Mouse (Mus musculus): ENCODE data around the gene Appl2. TPM values are rescaled to one million over a fixed set of nuclear protein-coding genes. Genes with fewer than 3 reads are reported as not detected.
A peak's percentile ranks its signal among the peaks of the same experiment; 100 is the strongest.

Gene Appl2
- polyA plus RNA-seq, 1 experiment from 2014 or later = 40.8 TPM

DNA sequence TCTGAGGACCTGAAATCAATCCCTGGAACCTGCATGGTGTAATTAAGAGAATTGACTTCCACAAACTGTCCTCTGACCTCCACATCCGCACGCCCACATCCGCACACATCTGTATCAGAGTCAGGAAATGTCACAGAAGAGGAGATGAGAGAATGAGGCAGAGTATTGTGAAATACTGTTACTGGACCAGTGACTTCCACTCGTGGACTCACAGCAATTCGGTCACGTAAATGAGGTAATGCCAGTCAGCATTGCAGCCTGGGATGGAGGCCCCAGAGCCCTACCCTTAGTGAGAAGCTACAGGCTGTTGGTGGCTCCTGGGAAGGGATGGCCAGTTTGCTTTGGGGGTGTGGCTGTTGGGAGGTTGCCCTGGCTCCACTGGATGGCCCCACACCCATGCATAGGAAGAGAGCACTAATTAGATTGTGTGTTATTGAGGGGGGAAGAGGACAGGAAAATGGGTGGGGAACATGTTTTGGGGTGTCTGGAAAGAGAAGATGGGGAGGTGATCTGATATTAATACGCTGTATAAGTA is 2.1 kb downstream of the Appl2 start:
- Histone ChIP-seq H3K9me3 (replicated peaks) (no peaks in the 10 kb centered on the region), H3K4me2 (no peak overlapping the region), H3K9ac (replicated peaks) (no peak overlapping the region), H3K27me3 (replicated peaks) (no peaks in the 10 kb centered on the region), H3K4me1 (peaks cover 45% of the 10 kb centered on the region), H3K4me3 (replicated peaks) (no peak overlapping the region), H3K36me3 (no peaks in the 10 kb centered on the region), H3K27ac (replicated peaks) (no peak overlapping the region)
- no peak for ATAC-seq (ENCODE audit: low FRiP score)
- 92% methylated on average over 7 of the region's 7 CpGs for WGBS

- no peak overlapping the region; the same call in 1 of the 2 replicates for H3K27ac ChIP-seq (replicated peaks)
- H3K9ac ChIP-seq (replicated peaks) = no peak overlapping the region
- H3K4me2 ChIP-seq = no peak overlapping the region
- H3K9me3 ChIP-seq (replicated peaks) = no peaks in the 10 kb centered on the region
- H3K27me3 ChIP-seq (replicated peaks) = no peaks in the 10 kb centered on the region
- WGBS = 81% methylated on average over 3 of the region's 3 CpGs
- H3K36me3 ChIP-seq = 0 out of 2 replicates have a peak, but pooled peaks cover 3% of the 10 kb centered on the region
- H3K4me1 ChIP-seq = peaks cover 45% of the 10 kb centered on the region
- H3K4me3 ChIP-seq (replicated peaks) = no peak overlapping the region
- ATAC-seq (ENCODE audit: low FRiP score) = no peak
Measured at GRCm38 (mm10) chr10:83645716-83645990, 2.9 kb downstream of the Appl2 start.

- peak overlapping the region; percentile 24 for H3K4me2 ChIP-seq
- ATAC-seq (ENCODE audit: low FRiP score) = no peak
- H3K9me3 ChIP-seq (replicated peaks) = no peaks in the 10 kb centered on the region
- H3K27me3 ChIP-seq (replicated peaks) = no peaks in the 10 kb centered on the region
- no peak overlapping the region for H3K4me3 ChIP-seq (replicated peaks)
- peak overlapping the region; percentile 54 for H3K27ac ChIP-seq (replicated peaks)
- H3K4me1 ChIP-seq = peaks cover 45% of the 10 kb centered on the region
- H3K9ac ChIP-seq (replicated peaks) = no peak overlapping the region
- WGBS = 52% methylated on average over 16 of the region's 16 CpGs
- 0 out of 2 replicates have a peak, but pooled peaks cover 4% of the 10 kb centered on the region for H3K36me3 ChIP-seq
Measured at GRCm38 (mm10) chr10:83644865-83645715, 3.4 kb downstream of the Appl2 start.

- Histone ChIP-seq H3K9ac (replicated peaks) (no peak overlapping the region), H3K27me3 (replicated peaks) (no peaks in the 10 kb centered on the region), H3K4me2 (no peak overlapping the region), H3K9me3 (replicated peaks) (no peaks in the 10 kb centered on the region), H3K4me1 (peaks cover 43% of the 10 kb centered on the region), H3K27ac (replicated peaks) (no peak overlapping the region), H3K4me3 (replicated peaks) (no peak overlapping the region), H3K36me3 (peaks cover 4% of the 10 kb centered on the region; the same call in 1 of the 2 replicates)
- no peak for ATAC-seq (ENCODE audit: low FRiP score)
- WGBS = 82% methylated on average over 8 of the region's 8 CpGs
Measured at GRCm38 (mm10) chr10:83644167-83644566, 4.4 kb downstream of the Appl2 start.

DNA sequence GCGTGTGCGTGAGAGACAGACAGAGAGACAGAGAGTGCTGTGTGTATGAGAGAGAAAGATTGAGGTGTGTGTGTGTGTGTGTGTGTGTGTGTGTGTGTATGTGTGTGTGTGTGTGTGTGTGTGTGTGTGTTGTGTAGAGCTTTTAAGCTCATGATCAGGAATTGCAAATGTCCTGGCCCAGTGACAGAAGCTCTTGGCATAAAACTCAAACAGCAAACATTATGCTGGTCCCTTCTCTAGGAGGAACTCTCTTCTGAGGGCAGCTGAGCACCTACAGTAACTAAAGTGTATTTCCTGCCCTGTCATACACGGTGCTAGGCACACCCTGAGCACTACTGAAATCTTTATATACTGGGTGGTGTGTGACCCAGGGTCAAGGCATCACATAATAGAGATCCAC is 6.9 kb downstream of the Appl2 start:
- Histone ChIP-seq H3K27ac (replicated peaks) (no peak overlapping the region), H3K9ac (replicated peaks) (no peak overlapping the region), H3K4me2 (no peak overlapping the region), H3K27me3 (replicated peaks) (no peaks in the 10 kb centered on the region), H3K4me1 (peaks cover 33% of the 10 kb centered on the region), H3K4me3 (replicated peaks) (no peak overlapping the region), H3K36me3 (peaks cover 4% of the 10 kb centered on the region; the same call in 1 of the 2 replicates), H3K9me3 (replicated peaks) (no peaks in the 10 kb centered on the region)
- WGBS = 83% methylated on average over 3 of the region's 3 CpGs
- ATAC-seq (ENCODE audit: low FRiP score) = no peak

- Histone ChIP-seq H3K36me3 (peaks cover 4% of the 10 kb centered on the region; the same call in 1 of the 2 replicates), H3K4me3 (replicated peaks) (no peak overlapping the region), H3K4me2 (no peak overlapping the region), H3K9me3 (replicated peaks) (no peaks in the 10 kb centered on the region), H3K9ac (replicated peaks) (no peak overlapping the region), H3K4me1 (peaks cover 25% of the 10 kb centered on the region), H3K27me3 (replicated peaks) (no peaks in the 10 kb centered on the region), H3K27ac (replicated peaks) (no peak overlapping the region)
- no peak for ATAC-seq (ENCODE audit: low FRiP score)
- 57% methylated on average over 10 of the region's 10 CpGs for WGBS
Measured at GRCm38 (mm10) chr10:83639881-83640386, 8.6 kb downstream of the Appl2 start.

DNA sequence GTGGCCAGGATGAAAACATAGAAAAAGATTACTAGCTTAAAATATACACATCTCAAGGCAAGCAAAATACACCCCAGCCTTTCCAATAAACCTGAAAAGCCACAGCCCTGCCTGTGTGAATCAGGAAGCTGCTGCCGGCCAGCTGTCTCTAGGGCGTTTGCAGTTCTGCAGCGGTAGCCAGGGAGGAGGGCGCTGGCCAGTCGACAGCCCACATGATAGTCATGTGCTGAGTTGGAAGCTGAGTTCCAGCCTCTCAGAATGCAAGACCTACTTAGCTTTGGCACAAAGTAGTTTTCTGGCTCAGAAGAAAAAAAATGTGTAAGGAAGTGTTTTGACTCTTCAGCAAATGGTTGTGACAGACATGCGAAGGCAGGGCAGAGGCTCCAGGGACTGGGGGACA is 11.2 kb downstream of the Appl2 start:
- H3K36me3 ChIP-seq = peaks cover 4% of the 10 kb centered on the region; the same call in 1 of the 2 replicates
- H3K9me3 ChIP-seq (replicated peaks) = no peaks in the 10 kb centered on the region
- no peak for ATAC-seq (ENCODE audit: low FRiP score)
- WGBS = 52% methylated on average over 6 of the region's 6 CpGs
- peaks cover 13% of the 10 kb centered on the region for H3K4me1 ChIP-seq
- H3K9ac ChIP-seq (replicated peaks) = no peak overlapping the region
- H3K27ac ChIP-seq (replicated peaks) = peak overlapping the region; percentile 37; the same call in 1 of the 2 replicates
- H3K4me2 ChIP-seq = no peak overlapping the region
- no peak overlapping the region for H3K4me3 ChIP-seq (replicated peaks)
- H3K27me3 ChIP-seq (replicated peaks) = no peaks in the 10 kb centered on the region

DNA sequence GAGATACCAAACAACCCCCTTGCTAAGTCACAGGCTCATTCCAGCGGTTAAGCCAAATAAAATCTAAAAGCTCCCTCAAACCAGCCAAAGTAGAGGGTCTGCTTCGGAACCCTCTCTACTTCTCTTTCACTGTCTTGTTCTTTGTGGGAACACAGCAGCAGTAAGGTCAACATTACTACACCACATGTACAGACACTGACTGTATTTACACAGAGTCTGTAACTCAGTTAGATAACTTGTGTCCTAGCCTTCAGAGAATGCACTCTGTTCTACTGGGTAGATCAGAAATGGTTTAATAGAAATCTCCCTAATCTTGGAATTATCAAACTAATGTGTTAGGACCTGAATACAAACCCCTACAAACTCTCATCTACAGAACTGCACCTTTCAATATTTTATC is 12.3 kb downstream of the Appl2 start:
- Histone ChIP-seq H3K36me3 (peaks cover 12% of the 10 kb centered on the region; the same call in 1 of the 2 replicates), H3K4me1 (peaks cover 11% of the 10 kb centered on the region), H3K4me3 (replicated peaks) (no peak overlapping the region), H3K9ac (replicated peaks) (no peak overlapping the region), H3K27ac (replicated peaks) (no peak overlapping the region), H3K27me3 (replicated peaks) (no peaks in the 10 kb centered on the region), H3K9me3 (replicated peaks) (no peaks in the 10 kb centered on the region), H3K4me2 (no peak overlapping the region)
- no peak for ATAC-seq (ENCODE audit: low FRiP score)
- WGBS = 83% methylated on average over 2 of the region's 2 CpGs

GRCm38 (mm10) chr10:83634461-83634860 is 14.1 kb downstream of the Appl2 start:
- no peak overlapping the region for H3K4me3 ChIP-seq (replicated peaks)
- no peak overlapping the region for H3K9ac ChIP-seq (replicated peaks)
- ATAC-seq (ENCODE audit: low FRiP score) = no peak
- H3K4me1 ChIP-seq = peaks cover 13% of the 10 kb centered on the region
- no peak overlapping the region for H3K27ac ChIP-seq (replicated peaks)
- no peaks in the 10 kb centered on the region for H3K9me3 ChIP-seq (replicated peaks)
- H3K4me2 ChIP-seq = no peak overlapping the region
- no peaks in the 10 kb centered on the region for H3K27me3 ChIP-seq (replicated peaks)
- 36% methylated on average over 5 of the region's 5 CpGs for WGBS
- H3K36me3 ChIP-seq = peaks cover 8% of the 10 kb centered on the region; the same call in 1 of the 2 replicates

GRCm38 (mm10) chr10:83632806-83633374 is 15.6 kb downstream of the Appl2 start:
- Histone ChIP-seq H3K27ac (replicated peaks) (no peak overlapping the region), H3K4me2 (no peak overlapping the region), H3K9me3 (replicated peaks) (no peaks in the 10 kb centered on the region), H3K36me3 (peaks cover 15% of the 10 kb centered on the region; the same call in 1 of the 2 replicates), H3K4me1 (peaks cover 13% of the 10 kb centered on the region), H3K4me3 (replicated peaks) (no peak overlapping the region), H3K9ac (replicated peaks) (no peak overlapping the region), H3K27me3 (replicated peaks) (no peaks in the 10 kb centered on the region)
- 73% methylated on average over 7 of the region's 7 CpGs for WGBS
- ATAC-seq (ENCODE audit: low FRiP score) = no peak

GRCm38 (mm10) chr10:83631775-83632174 is 16.8 kb downstream of the Appl2 start:
- 88% methylated on average over 10 of the region's 10 CpGs for WGBS
- H3K27ac ChIP-seq (replicated peaks) = no peak overlapping the region
- ATAC-seq (ENCODE audit: low FRiP score) = no peak

More at GRCm38 (mm10) chr10:83631775-83632174, 16.8 kb downstream of the Appl2 start:
- no peak overlapping the region for H3K4me3 ChIP-seq (replicated peaks)
- H3K4me2 ChIP-seq = no peak overlapping the region
- peaks cover 17% of the 10 kb centered on the region; the same call in 1 of the 2 replicates for H3K36me3 ChIP-seq
- H3K9me3 ChIP-seq (replicated peaks) = no peaks in the 10 kb centered on the region
- H3K4me1 ChIP-seq = peaks cover 9% of the 10 kb centered on the region
- no peaks in the 10 kb centered on the region for H3K27me3 ChIP-seq (replicated peaks)
- H3K9ac ChIP-seq (replicated peaks) = no peak overlapping the region
